8 mouse cellular contexts compared by ENCODE assay signal in genomic region chr9:15681855-15682466, GRCm38 (mm10). TPM values are rescaled to one million over a fixed set of nuclear protein-coding genes. Genes with fewer than 3 reads are reported as not detected.
DNase-seq lines count a peak whose midpoint lies in the region; ATAC-seq and TF ChIP-seq lines count a peak whose summit lies in the region.

No protein-coding gene starts in this region.

- ATAC-seq in CD4-positive, CD25-positive, alpha-beta regulatory T cell, adult 4 months: peak; percentile 73
- peak; percentile 84 for ATAC-seq in forebrain, embryonic 12.5 days (ENCODE audit: low FRiP score)
- peak; percentile 79; the same call in 1 of the 2 replicates for ATAC-seq in heart, embryonic 15.5 days (replicated peaks; ENCODE audit: insufficient number of reproducible peaks, insufficient read depth, low FRiP score, low read depth)
- peak; percentile 39; the same call in 1 of the 2 replicates for ATAC-seq in liver, embryonic 11.5 days (replicated peaks; ENCODE audit: low FRiP score)
- ATAC-seq in neural tube, embryonic 14.5 days (ENCODE audit: low read depth): peak; percentile 94

- no peak overlapping the region for H3K27ac ChIP-seq in forebrain, embryonic 12.5 days
- H3K27ac ChIP-seq in heart, embryonic 15.5 days: no peak overlapping the region
- no peak overlapping the region for H3K27ac ChIP-seq in liver, embryonic 11.5 days (ENCODE audit: low read depth, low read length)
- H3K27ac ChIP-seq in neural tube, embryonic 14.5 days (ENCODE audit: low read depth, low read length): no peak overlapping the region

- no peak overlapping the region for H3K4me3 ChIP-seq in forebrain, embryonic 12.5 days (replicated peaks)
- no peak overlapping the region for H3K4me3 ChIP-seq in heart, embryonic 15.5 days
- H3K4me3 ChIP-seq in liver, embryonic 11.5 days (ENCODE audit: low read depth, low read length): no peak overlapping the region
- H3K4me3 ChIP-seq in neural tube, embryonic 14.5 days (ENCODE audit: low read depth, low read length): no peak overlapping the region

- peaks cover 10% of the 10 kb centered on the region; the same call in 1 of the 2 replicates for H3K27me3 ChIP-seq in forebrain, embryonic 12.5 days
- no peaks in the 10 kb centered on the region for H3K27me3 ChIP-seq in heart, embryonic 15.5 days
- no peaks in the 10 kb centered on the region for H3K27me3 ChIP-seq in liver, embryonic 11.5 days (replicated peaks; ENCODE audit: control insufficient read depth, insufficient read depth, low read length)
- H3K27me3 ChIP-seq in neural tube, embryonic 14.5 days (ENCODE audit: control insufficient read depth, insufficient read depth, low read length): no peaks in the 10 kb centered on the region

- TF ChIP-seq POLR2A in brain, embryonic 14.5 days (IDR thresholded peaks at IDR 0.05; ENCODE audit: borderline replicate concordance, extremely low read depth, insufficient read depth, insufficient read length, poor library complexity, severe bottlenecking): no peak

- peak; percentile 92 for DNase-seq in brain, embryonic 14.5 days (ENCODE audit: low read depth)
- DNase-seq in kidney, postnatal 10 days: peak; percentile 91
- peak; percentile 38 for DNase-seq in liver, embryonic 11.5 days (ENCODE audit: low spot score)
- peak; percentile 31 for DNase-seq in thymus, postnatal 0 days (ENCODE audit: low spot score)

- WGBS in forebrain, embryonic 12.5 days: 55% methylated on average over 2 of the region's 2 CpGs
- 24% methylated on average over 2 of the region's 2 CpGs for WGBS in heart, embryonic 15.5 days
- 45% methylated on average over 2 of the region's 2 CpGs for WGBS in liver, embryonic 11.5 days
- 21% methylated on average over 2 of the region's 2 CpGs for WGBS in neural tube, embryonic 14.5 days

- H3K9me3 ChIP-seq in forebrain, embryonic 12.5 days: no peaks in the 10 kb centered on the region
- H3K9me3 ChIP-seq in heart, embryonic 15.5 days (replicated peaks): no peaks in the 10 kb centered on the region
- H3K9me3 ChIP-seq in liver, embryonic 11.5 days (ENCODE audit: control insufficient read depth, low read length): no peaks in the 10 kb centered on the region
- H3K9me3 ChIP-seq in neural tube, embryonic 14.5 days (ENCODE audit: control insufficient read depth, low read length): no peaks in the 10 kb centered on the region

- H3K9ac ChIP-seq in forebrain, embryonic 12.5 days: no peak overlapping the region; the same call in 1 of the 2 replicates
- no peak overlapping the region for H3K9ac ChIP-seq in heart, embryonic 15.5 days
- no peak overlapping the region for H3K9ac ChIP-seq in liver, embryonic 11.5 days (ENCODE audit: low read depth, low read length)
- H3K9ac ChIP-seq in neural tube, embryonic 14.5 days (replicated peaks; ENCODE audit: low read depth, low read length): no peak overlapping the region

- no peaks in the 10 kb centered on the region for H3K4me1 ChIP-seq in forebrain, embryonic 12.5 days
- no peaks in the 10 kb centered on the region for H3K4me1 ChIP-seq in heart, embryonic 15.5 days (replicated peaks)
- H3K4me1 ChIP-seq in liver, embryonic 11.5 days (replicated peaks; ENCODE audit: control insufficient read depth, insufficient read depth, low read length): no peaks in the 10 kb centered on the region
- H3K4me1 ChIP-seq in neural tube, embryonic 14.5 days (ENCODE audit: control insufficient read depth, insufficient read depth, low read length): no peaks in the 10 kb centered on the region

- TF ChIP-seq CTCF in brain, embryonic 14.5 days (IDR thresholded peaks at IDR 0.05; ENCODE audit: borderline replicate concordance, extremely low read depth, insufficient read depth, insufficient read length): peak; percentile 86

- no peak overlapping the region for H3K4me2 ChIP-seq in forebrain, embryonic 12.5 days
- H3K4me2 ChIP-seq in heart, embryonic 15.5 days: no peak overlapping the region
- H3K4me2 ChIP-seq in liver, embryonic 11.5 days: no peak overlapping the region
- H3K4me2 ChIP-seq in neural tube, embryonic 14.5 days (ENCODE audit: low read depth, low read length): no peak overlapping the region

- H3K36me3 ChIP-seq in forebrain, embryonic 12.5 days (replicated peaks): no peaks in the 10 kb centered on the region
- no peaks in the 10 kb centered on the region for H3K36me3 ChIP-seq in heart, embryonic 15.5 days
- H3K36me3 ChIP-seq in liver, embryonic 11.5 days (ENCODE audit: control insufficient read depth, insufficient read depth, low read length): no peaks in the 10 kb centered on the region
- no peaks in the 10 kb centered on the region for H3K36me3 ChIP-seq in neural tube, embryonic 14.5 days (ENCODE audit: control insufficient read depth, insufficient read depth, low read length)

RNA-seq across cellular contexts. Expression of gene Slc36a4, which starts 27.6 kb away (rescaled TPM):
- polyA plus RNA-seq in CD4-positive, CD25-positive, alpha-beta regulatory T cell, adult 4 months (2017; shearing (Covaris generic)): 1 to 10 TPM; 4.3 to 6.1 TPM
- polyA plus RNA-seq in brain, embryonic 14.5 days (2012; rRNA removed): 27.4 and 29.7 TPM in 2 replicates
- polyA plus RNA-seq in forebrain, embryonic 12.5 days (2016; fragmentation: Nextera tagmentation; extraction: Ambion mirVana): 22.3 and 24.4 TPM in 2 replicates
- polyA plus RNA-seq in heart, embryonic 15.5 days (2015; fragmentation: Nextera tagmentation; extraction: Ambion mirVana): 7.2 and 9.5 TPM in 2 replicates
- polyA plus RNA-seq in liver, embryonic 11.5 days (2014; fragmentation: Nextera tagmentation; extraction: Ambion mirVana): 4.9 and 7.7 TPM in 2 replicates
- 36.5 and 57.4 TPM in 2 replicates for polyA plus RNA-seq in neural tube, embryonic 14.5 days (2014; fragmentation: Nextera tagmentation; extraction: Ambion mirVana)
- 4.1 and 4.9 TPM in 2 replicates for polyA plus RNA-seq in thymus, postnatal 0 days (2015; fragmentation: Nextera tagmentation; extraction: Ambion mirVana)

RNA-seq across cellular contexts. Expression of gene Deup1, which starts 54.2 kb away (rescaled TPM):
- polyA plus RNA-seq in CD4-positive, CD25-positive, alpha-beta regulatory T cell, adult 4 months (2017; shearing (Covaris generic)): under 1 TPM; 0.17 to 0.20 TPM
- polyA plus RNA-seq in brain, embryonic 14.5 days (2012; rRNA removed): 0.63 and 1.3 TPM in 2 replicates
- polyA plus RNA-seq in forebrain, embryonic 12.5 days (2016; fragmentation: Nextera tagmentation; extraction: Ambion mirVana): 1.2 and 3.0 TPM in 2 replicates
- polyA plus RNA-seq in heart, embryonic 15.5 days (2015; fragmentation: Nextera tagmentation; extraction: Ambion mirVana): 0.89 and 1.0 TPM in 2 replicates
- 0.14 and 0.19 TPM in 2 replicates for polyA plus RNA-seq in liver, embryonic 11.5 days (2014; fragmentation: Nextera tagmentation; extraction: Ambion mirVana)
- 0.17 and 0.50 TPM in 2 replicates for polyA plus RNA-seq in neural tube, embryonic 14.5 days (2014; fragmentation: Nextera tagmentation; extraction: Ambion mirVana)
- polyA plus RNA-seq in thymus, postnatal 0 days (2015; fragmentation: Nextera tagmentation; extraction: Ambion mirVana): 0.31 and 0.62 TPM in 2 replicates

Comparison
In these comparisons a context has a peak if more than half of its experiments do, and no peak if none do; other contexts are left out.
1. ATAC-seq: peak in every context shown above with its lines; median percentile 94 in neural tube, embryonic 14.5 days; 84 in forebrain, embryonic 12.5 days; 79 in heart, embryonic 15.5 days; 73 in CD4-positive, CD25-positive, alpha-beta regulatory T cell, adult 4 months; 39 in liver, embryonic 11.5 days.
2. DNase-seq: peak in every context shown above with its lines; median percentile 92 in brain, embryonic 14.5 days; 91 in kidney, postnatal 10 days; 38 in liver, embryonic 11.5 days; 31 in thymus, postnatal 0 days.